Mouse (Mus musculus) heart, adult 2 months (tissue): Measurements from ENCODE around the gene Bmp2k. TPM values are rescaled to one million over a fixed set of nuclear protein-coding genes. Genes with fewer than 3 reads are reported as not detected.

Experiments
- DNase-seq, 2 experiments: peaks; one replicate each; pipeline ENCODE4 v3.0.0; 2021
- H3K27ac ChIP-seq: fragments of 200-600 bp; 2 replicates; pipeline ENCODE4 v1.8.1; 2022
- H3K27me3 ChIP-seq: fragments of 200-500 bp; 2 replicates; pipeline ENCODE4 v1.6.1; 2012; ENCODE audit warnings: mild to moderate bottlenecking, low read length, inconsistent platforms, mixed read lengths; ENCODE audit not compliant: control insufficient read depth, insufficient read depth
- H3K36me3 ChIP-seq: fragments of 200-500 bp; 2 replicates; pipeline ENCODE4 v1.6.1; 2012; ENCODE audit warnings: low read length, inconsistent platforms; ENCODE audit not compliant: control insufficient read depth, insufficient read depth
- H3K4me1 ChIP-seq: fragments of 200-500 bp; 2 replicates; pipeline ENCODE4 v1.6.1; 2011; ENCODE audit warnings: low read length; ENCODE audit not compliant: control insufficient read depth, insufficient read depth
- H3K4me3 ChIP-seq: fragments of 200-600 bp; 2 replicates; pipeline ENCODE4 v1.8.1; 2022
- H3K79me2 ChIP-seq: fragments of 200-500 bp; replicated peaks from 2 replicates; pipeline ENCODE4 v1.6.1; 2012; ENCODE audit warnings: mild to moderate bottlenecking, inconsistent platforms, low read length, moderate library complexity, mixed read lengths; ENCODE audit not compliant: control insufficient read depth, insufficient read depth
- H3K9ac ChIP-seq: fragments of 200-500 bp; 2 replicates; pipeline ENCODE4 v1.6.1; 2012; ENCODE audit warnings: low read depth, mild to moderate bottlenecking, control low read depth, inconsistent platforms, low read length, mixed read lengths
- CTCF ChIP-seq: fragments of 200-600 bp; IDR thresholded peaks from 2 replicates; pipeline ENCODE4 v1.8.1; 2022; ENCODE audit warnings: antibody characterized with exemption, mild to moderate bottlenecking, moderate library complexity
- EP300 ChIP-seq: fragments of 200-500 bp; IDR thresholded peaks from 2 replicates; pipeline ENCODE4 v1.6.1; 2011; ENCODE audit warnings: low read depth, low read length, control low read depth; ENCODE audit not compliant: insufficient read depth
- POLR2A ChIP-seq: fragments of 200-500 bp; IDR thresholded peaks from 2 replicates; pipeline ENCODE4 v1.6.1; 2011; ENCODE audit warnings: mild to moderate bottlenecking, low read depth, low read length, control low read depth; ENCODE audit not compliant: insufficient read depth
- WGBS: fragments of 180-500 bp; shearing (Covaris S2); methylation state at CpG from one replicate; pipeline ENCODE4 v1.1.7; 2018; 5-methylcytosine and 5-hydroxymethylcytosine counted together
- intact Hi-C: fragments of 180-260 bp; cut with DNase I; formaldehyde crosslinking; loops from one replicate; pipeline ENCODE4 v1.15.1; 2025
- polyA plus RNA-seq: library from polyadenylated mRNA; depleted of rRNA; stranded (reverse); fragments of >200 nt; gene quantifications from 2 replicates; pipeline ENCODE4 v1.2.3, GENCODE M21; 2012
- total RNA-seq, 2 experiments: library from RNA; stranded (reverse); gene quantifications; 2 replicates each; pipeline ENCODE4 v1.2.3; 2021

The Bmp2k gene
- total and polyA plus RNA-seq, 3 experiments = 2.9 to 8.4 (median 6.7) TPM

DNA sequence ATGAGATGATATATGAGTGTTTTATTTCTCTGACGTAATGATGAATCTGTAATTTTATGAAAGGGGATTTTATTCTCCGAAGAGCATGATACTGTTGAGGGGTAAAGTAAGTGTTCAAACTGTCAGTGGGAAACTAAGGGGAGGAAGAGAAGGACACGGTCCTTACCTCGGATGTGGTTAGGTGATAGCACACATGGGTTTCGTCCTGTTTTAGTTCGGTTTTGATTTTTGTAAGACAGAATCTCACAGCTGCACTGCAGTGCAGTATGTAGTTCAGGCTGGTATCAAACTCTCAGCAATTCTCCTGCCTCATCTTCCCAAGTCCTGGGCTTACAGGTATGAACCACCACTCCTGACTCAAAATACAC, 34.6 kb upstream of the Bmp2k start:
- intact Hi-C loops = no loop called here

DNA sequence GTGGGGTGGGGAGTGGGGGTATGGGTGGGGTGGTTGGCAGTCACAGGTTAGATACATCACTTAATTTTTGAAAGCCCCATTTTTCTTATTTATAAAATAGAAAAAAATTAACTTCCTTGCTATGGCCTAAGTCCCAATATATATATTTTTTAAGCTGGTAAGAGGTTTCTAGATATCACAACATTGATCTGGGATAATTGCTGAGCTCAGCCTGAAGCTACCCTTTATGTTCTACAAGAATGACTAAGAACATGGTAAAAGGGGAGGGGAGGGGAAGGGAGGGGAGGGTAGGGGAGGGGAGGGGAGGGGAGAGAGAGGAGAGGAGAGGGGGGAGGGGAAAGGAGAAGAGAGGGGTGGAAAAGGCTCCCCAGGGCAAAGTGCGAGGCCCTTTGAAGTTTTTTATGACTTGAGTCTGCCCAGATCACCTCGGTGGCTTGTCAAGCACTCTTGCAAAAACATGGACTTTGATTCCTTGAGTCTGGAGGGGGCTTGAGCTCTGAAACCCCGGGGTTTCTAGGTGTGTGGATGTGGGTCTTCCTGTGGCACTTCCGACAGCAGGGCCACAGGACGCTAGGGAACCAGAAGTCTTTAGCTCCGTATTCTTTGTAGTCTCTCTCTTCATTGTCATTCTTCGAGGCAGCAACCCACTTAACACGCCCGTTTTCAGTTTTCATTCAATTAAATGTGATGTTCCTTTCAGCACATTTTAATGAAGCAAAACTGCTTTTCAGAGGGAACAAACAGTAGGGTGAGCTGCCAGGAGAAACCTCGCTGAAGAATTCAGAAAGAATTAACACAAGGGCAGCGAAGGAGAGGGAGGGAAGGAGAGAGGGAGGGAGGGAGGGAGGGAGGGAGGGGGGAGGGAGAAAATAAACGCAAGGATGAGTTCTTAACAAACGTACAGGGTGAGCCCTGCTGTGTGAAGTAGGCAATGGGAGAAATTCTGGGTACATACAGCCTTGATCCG, 33.1 kb upstream of the Bmp2k start:
- Histone ChIP-seq H3K4me3 (no peak overlapping the region), H3K79me2 (no peaks in the 10 kb centered on the region), H3K4me1 (no peaks in the 10 kb centered on the region), H3K9ac (no peak overlapping the region), H3K27ac (no peak overlapping the region), H3K36me3 (no peaks in the 10 kb centered on the region), H3K27me3 (0 out of 2 replicates have a peak, but pooled peaks cover 1% of the 10 kb centered on the region)
- no peak for TF ChIP-seq EP300
- no peak for TF ChIP-seq POLR2A
- TF ChIP-seq CTCF = no peak
- intact Hi-C loops = no loop called here
- 19% methylated on average over 14 of the region's 14 CpGs for WGBS
- DNase-seq = no peak

More for the DNA sequence above, 34.6 kb upstream of the Bmp2k start:
- no peaks in the 10 kb centered on the region for H3K79me2 ChIP-seq
- no peaks in the 10 kb centered on the region for H3K36me3 ChIP-seq
- H3K4me3 ChIP-seq = no peak overlapping the region
- TF ChIP-seq CTCF (no peak), POLR2A (no peak), EP300 (no peak)
- H3K27me3 ChIP-seq = 0 out of 2 replicates have a peak, but pooled peaks cover 1% of the 10 kb centered on the region
- no peaks in the 10 kb centered on the region for H3K4me1 ChIP-seq
- no peak for DNase-seq
- H3K27ac ChIP-seq = no peak overlapping the region
- H3K9ac ChIP-seq = no peak overlapping the region
- 88% methylated on average over 6 of the region's 6 CpGs for WGBS

DNA sequence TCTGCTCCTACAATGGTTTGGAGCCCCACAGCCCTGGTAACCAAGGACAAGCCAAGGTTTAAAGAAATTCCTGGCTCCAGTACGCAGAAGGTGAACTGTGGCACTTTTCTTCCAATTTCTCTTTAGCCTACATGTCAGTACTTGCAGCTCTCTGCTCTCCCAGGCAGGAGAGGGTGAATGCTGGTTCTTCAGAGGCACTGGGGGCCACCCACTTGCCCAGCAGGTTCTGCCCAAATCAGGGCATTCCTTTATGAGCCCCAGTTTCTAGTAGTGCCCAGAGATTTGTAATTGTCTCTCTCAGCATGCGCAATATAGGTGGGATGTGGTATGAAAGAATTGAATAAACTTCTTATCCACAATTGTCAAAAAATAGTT, 32.5 kb upstream of the Bmp2k start:
- H3K79me2 ChIP-seq = no peaks in the 10 kb centered on the region
- intact Hi-C loops = no loop called here
- DNase-seq = no peak
- H3K27ac ChIP-seq = no peak overlapping the region
- H3K4me3 ChIP-seq = no peak overlapping the region
- H3K4me1 ChIP-seq = no peaks in the 10 kb centered on the region
- H3K9ac ChIP-seq = no peak overlapping the region
- no peaks in the 10 kb centered on the region for H3K36me3 ChIP-seq
- TF ChIP-seq EP300 (no peak), POLR2A (no peak), CTCF (no peak)
- 85% methylated on average over 2 of the region's 2 CpGs for WGBS
- H3K27me3 ChIP-seq = 0 out of 2 replicates have a peak, but pooled peaks cover 1% of the 10 kb centered on the region

DNA sequence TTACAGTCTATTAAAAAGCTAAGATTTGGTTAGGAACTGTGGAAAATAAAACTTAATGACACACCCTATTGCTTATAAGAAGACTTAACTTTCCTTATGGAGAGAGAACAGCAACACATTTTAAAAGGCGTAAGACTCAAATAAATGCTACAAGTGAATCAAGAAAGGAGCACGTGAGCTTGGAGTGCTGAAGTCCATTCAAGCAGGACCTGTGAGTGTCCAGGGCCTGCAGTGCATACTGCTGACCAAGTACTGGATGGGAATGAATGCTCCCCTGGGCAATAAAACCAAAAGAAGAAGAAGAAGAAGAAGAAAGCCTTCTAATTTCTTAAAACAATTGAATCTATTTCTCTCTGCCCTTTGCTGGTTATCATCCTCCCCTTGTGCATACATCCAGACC, 32.0 kb upstream of the Bmp2k start:
- Histone ChIP-seq H3K27ac (no peak overlapping the region), H3K4me3 (no peak overlapping the region), H3K27me3 (0 out of 2 replicates have a peak, but pooled peaks cover 1% of the 10 kb centered on the region), H3K36me3 (no peaks in the 10 kb centered on the region), H3K4me1 (no peaks in the 10 kb centered on the region), H3K9ac (no peak overlapping the region), H3K79me2 (no peaks in the 10 kb centered on the region)
- intact Hi-C loops = no loop called here
- 94% methylated on average over 2 of the region's 2 CpGs for WGBS
- no peak for DNase-seq
- TF ChIP-seq POLR2A (no peak), EP300 (no peak), CTCF (no peak)

DNA sequence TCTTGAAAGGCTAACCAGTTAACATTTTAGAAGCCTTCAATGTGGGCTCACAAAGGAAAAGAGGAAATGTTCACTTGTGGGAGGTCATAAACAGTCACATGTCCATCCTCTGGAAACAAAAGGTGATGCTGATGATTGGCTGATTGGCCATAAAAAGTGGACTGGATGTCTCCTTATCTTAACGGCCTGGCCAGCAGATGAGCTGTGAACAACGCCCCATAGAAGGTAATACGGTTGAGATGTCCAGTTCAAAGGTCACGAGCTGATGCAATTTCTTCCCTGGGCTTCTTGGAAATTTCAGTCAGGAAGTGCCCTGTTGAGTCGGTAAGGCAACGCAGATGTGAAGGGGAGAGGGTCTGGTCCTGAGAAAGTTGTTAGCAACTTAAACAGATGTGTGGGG, 28.9 kb upstream of the Bmp2k start:
- no peaks in the 10 kb centered on the region for H3K27me3 ChIP-seq
- no peaks in the 10 kb centered on the region for H3K4me1 ChIP-seq
- TF ChIP-seq EP300 = no peak
- TF ChIP-seq CTCF = no peak
- no peak for TF ChIP-seq POLR2A
- no peak for DNase-seq
- no peaks in the 10 kb centered on the region for H3K79me2 ChIP-seq
- H3K9ac ChIP-seq = no peak overlapping the region
- no peak overlapping the region for H3K27ac ChIP-seq
- H3K4me3 ChIP-seq = no peak overlapping the region
- H3K36me3 ChIP-seq = no peaks in the 10 kb centered on the region
- WGBS = 22% methylated on average over 6 of the region's 6 CpGs
- intact Hi-C loops = no loop called here

DNA sequence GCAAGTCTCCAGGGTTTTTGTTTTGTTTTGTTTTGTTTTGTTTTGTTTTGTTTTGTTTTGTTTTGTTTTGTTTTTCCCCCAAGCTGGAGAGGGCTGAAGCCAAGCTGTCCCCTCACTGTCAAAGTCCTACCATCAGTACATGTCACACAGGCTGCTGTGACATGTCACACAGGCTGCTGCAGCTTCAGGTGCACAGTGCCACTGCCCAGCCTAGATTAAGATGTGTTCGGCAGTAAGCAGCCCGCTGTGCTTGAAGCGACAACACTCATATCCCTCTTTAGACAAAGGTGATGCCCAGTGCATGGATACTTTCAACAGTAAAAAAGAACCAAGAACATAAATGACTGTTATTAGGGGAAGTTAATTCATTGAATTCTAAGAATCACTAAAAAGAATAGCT, 28.5 kb upstream of the Bmp2k start:
- Histone ChIP-seq H3K79me2 (no peaks in the 10 kb centered on the region), H3K4me3 (no peak overlapping the region), H3K4me1 (no peaks in the 10 kb centered on the region), H3K27ac (no peak overlapping the region), H3K9ac (no peak overlapping the region), H3K27me3 (no peaks in the 10 kb centered on the region), H3K36me3 (no peaks in the 10 kb centered on the region)
- 87% methylated on average over 3 of the region's 3 CpGs for WGBS
- intact Hi-C loops = no loop called here
- TF ChIP-seq POLR2A (no peak), EP300 (no peak), CTCF (no peak)
- no peak for DNase-seq
